Mouse (Mus musculus) liver, embryonic 14.5 days (tissue): ENCODE results near the gene Ewsr1. TPM values are rescaled to one million over a fixed set of nuclear protein-coding genes. Genes with fewer than 3 reads are reported as not detected.

Source experiments
- ATAC-seq: fragments of 200-750 bp; cut with Nextera tagmentation; 2 replicates; pipeline ENCODE4 v1.8.0; 2017; ENCODE audit warnings: moderate number of reproducible peaks, mild to moderate bottlenecking, moderate library complexity; ENCODE audit not compliant: insufficient read depth
- DNase-seq, 3 experiments: peaks; one replicate each; pipeline ENCODE4 v3.0.0-alpha.2; 2012 to 2013; ENCODE audit warnings: low read depth in 3 of 3, low spot score in 3 of 3
- H3K27ac ChIP-seq: fragments of 300-500 bp; sonication (generic); 2 replicates; pipeline ENCODE4 v1.5.1; 2014; ENCODE audit warnings: moderate library complexity, mild to moderate bottlenecking, control low read depth, inconsistent platforms
- H3K27me3 ChIP-seq: fragments of 300-500 bp; sonication (generic); 2 replicates; pipeline ENCODE4 v1.6.1; 2014; ENCODE audit warnings: mild to moderate bottlenecking, low read length, moderate library complexity; ENCODE audit not compliant: control insufficient read depth, insufficient read depth
- H3K36me3 ChIP-seq: fragments of 300-500 bp; sonication (generic); replicated peaks from 2 replicates; pipeline ENCODE4 v1.6.1; 2014; ENCODE audit warnings: low read depth; ENCODE audit not compliant: control insufficient read depth, insufficient read depth
- H3K4me1 ChIP-seq, 2 experiments: fragments of 200-500 bp in 1 of 2; fragments of 300-500 bp in 1 of 2; sonication (generic) in 1 of 2; replicated peaks; 2 replicates each; pipeline ENCODE4 v1.6.1; 2012 to 2014; ENCODE audit warnings: antibody characterized with exemption in 1 of 2, inconsistent platforms in 1 of 2, low read length in 1 of 2; ENCODE audit not compliant: control insufficient read depth in 2 of 2, insufficient read depth in 2 of 2
- H3K4me2 ChIP-seq: fragments of 300-500 bp; sonication (generic); 2 replicates; pipeline ENCODE4 v1.6.1; 2014; ENCODE audit warnings: low read depth, mild to moderate bottlenecking, control low read depth, moderate library complexity
- H3K4me3 ChIP-seq, 2 experiments: fragments of 200-500 bp in 1 of 2; fragments of 300-500 bp in 1 of 2; sonication (generic) in 1 of 2; 2 replicates each; pipeline ENCODE4 v1.5.1; 2012 to 2014; ENCODE audit warnings: low read depth in 2 of 2, low read length in 2 of 2, mild to moderate bottlenecking in 2 of 2, control low read depth in 1 of 2, inconsistent platforms in 1 of 2, moderate library complexity in 1 of 2; ENCODE audit not compliant: insufficient read depth in 1 of 2
- H3K9ac ChIP-seq: fragments of 300-500 bp; sonication (generic); replicated peaks from 2 replicates; pipeline ENCODE4 v1.6.1; 2014; ENCODE audit warnings: mild to moderate bottlenecking, control low read depth, moderate library complexity
- H3K9me3 ChIP-seq: fragments of 300-500 bp; sonication (generic); 2 replicates; pipeline ENCODE4 v1.6.1; 2016; ENCODE audit warnings: low read length, mixed read lengths; ENCODE audit not compliant: control insufficient read depth
- CTCF ChIP-seq: IDR thresholded peaks from 2 replicates; pipeline ENCODE4 v1.5.1; 2016; ENCODE audit warnings: antibody characterized with exemption, low read depth, control low read depth
- EP300 ChIP-seq: IDR thresholded peaks from 2 replicates; pipeline ENCODE4 v1.6.1; 2016; ENCODE audit warnings: antibody characterized with exemption, low read depth
- WGBS: fragments of 180-500 bp; shearing (Covaris S2); extraction: QIAGEN DNeasy Blood & Tissue Kit; methylation state at CpG from one replicate; pipeline ENCODE4 v1.1.7; 2014; ENCODE audit not compliant: insufficient replicate concordance; 5-methylcytosine and 5-hydroxymethylcytosine counted together
- polyA plus RNA-seq, 2 experiments: library from polyadenylated mRNA; depleted of rRNA in 1 of 2; stranded (reverse) in 1 of 2; unstranded in 1 of 2; fragments of >200 nt; fragmentation: Nextera tagmentation in 1 of 2; extraction: Ambion mirVana in 1 of 2; gene quantifications; 2 replicates each; pipeline versions ENCODE4 v1.2.1 to v1.2.3; 2012 to 2014

Gene Ewsr1
- polyA plus RNA-seq, 2 experiments: 113 to 220 TPM

GRCm38 (mm10) chr11:5037146-5037854 is 61.8 kb downstream of the Ewsr1 start:
- H3K27ac ChIP-seq: no peak overlapping the region
- H3K27me3 ChIP-seq: no peaks in the 10 kb centered on the region
- no peak overlapping the region for H3K4me2 ChIP-seq
- no peaks in the 10 kb centered on the region for H3K9me3 ChIP-seq
- 82% methylated on average over 8 of the region's 8 CpGs for WGBS
- DNase-seq: no peak
- ATAC-seq: no peak
- no peaks in the 10 kb centered on the region for H3K4me1 ChIP-seq
- H3K9ac ChIP-seq: no peak overlapping the region
- peaks cover 79% of the 10 kb centered on the region for H3K36me3 ChIP-seq
- TF ChIP-seq EP300 (no peak), CTCF (no peak)
- no peak overlapping the region for H3K4me3 ChIP-seq

GRCm38 (mm10) chr11:5035421-5035820 is 63.6 kb downstream of the Ewsr1 start:
- ATAC-seq (no peak), DNase-seq (no peak)
- H3K4me3 ChIP-seq: no peak overlapping the region
- H3K27ac ChIP-seq: no peak overlapping the region
- WGBS: 80% methylated on average over 4 of the region's 4 CpGs
- H3K27me3 ChIP-seq: no peaks in the 10 kb centered on the region
- H3K36me3 ChIP-seq: peaks cover 83% of the 10 kb centered on the region
- H3K4me2 ChIP-seq: no peak overlapping the region
- H3K4me1 ChIP-seq: no peaks in the 10 kb centered on the region
- no peak overlapping the region for H3K9ac ChIP-seq
- no peak for TF ChIP-seq CTCF
- TF ChIP-seq EP300: no peak
- no peaks in the 10 kb centered on the region for H3K9me3 ChIP-seq

- H3K9ac ChIP-seq: no peak overlapping the region
- 82% methylated on average over 3 of the region's 3 CpGs for WGBS
- DNase-seq (no peak), ATAC-seq (no peak)
- no peak overlapping the region for H3K4me2 ChIP-seq
- no peak overlapping the region for H3K4me3 ChIP-seq
- no peak for TF ChIP-seq CTCF
- no peak for TF ChIP-seq EP300
- H3K36me3 ChIP-seq: peaks cover 90% of the 10 kb centered on the region
- H3K9me3 ChIP-seq: no peaks in the 10 kb centered on the region
- no peaks in the 10 kb centered on the region for H3K27me3 ChIP-seq
- no peak overlapping the region for H3K27ac ChIP-seq
- no peaks in the 10 kb centered on the region for H3K4me1 ChIP-seq
These were observed 65.9 kb downstream of the Ewsr1 start for GRCm38 (mm10) chr11:5033136-5033535.

GRCm38 (mm10) chr11:5032706-5033105 is 66.4 kb downstream of the Ewsr1 start:
- Histone ChIP-seq H3K36me3 (peaks cover 90% of the 10 kb centered on the region), H3K4me1 (no peaks in the 10 kb centered on the region), H3K9me3 (no peaks in the 10 kb centered on the region), H3K9ac (no peak overlapping the region), H3K27ac (no peak overlapping the region), H3K4me2 (no peak overlapping the region), H3K4me3 (no peak overlapping the region), H3K27me3 (no peaks in the 10 kb centered on the region)
- TF ChIP-seq CTCF (no peak), EP300 (no peak)
- no peak for ATAC-seq
- no peak for DNase-seq
- WGBS: 89% methylated on average over 10 of the region's 10 CpGs

GRCm38 (mm10) chr11:5028228-5028627 is 70.8 kb downstream of the Ewsr1 start:
- Histone ChIP-seq H3K4me3 (no peak overlapping the region), H3K9ac (no peak overlapping the region), H3K4me2 (no peak overlapping the region), H3K27ac (no peak overlapping the region), H3K36me3 (peaks cover 91% of the 10 kb centered on the region), H3K27me3 (no peaks in the 10 kb centered on the region), H3K9me3 (no peaks in the 10 kb centered on the region), H3K4me1 (no peaks in the 10 kb centered on the region)
- ATAC-seq: no peak
- DNase-seq: no peak
- TF ChIP-seq CTCF (no peak), EP300 (no peak)
- WGBS: 84% methylated on average over 7 of the region's 7 CpGs
